Mouse (Mus musculus) heart, postnatal 0 days (tissue): ENCODE data around the gene Kpna6. TPM values are rescaled to one million over a fixed set of nuclear protein-coding genes. Genes with fewer than 3 reads are reported as not detected.

Experiments used
- ATAC-seq: fragments of 200-750 bp; cut with Nextera tagmentation; 2 replicates; pipeline ENCODE4 v1.8.0; 2017; ENCODE audit warnings: low read depth, moderate number of reproducible peaks, moderate library complexity; ENCODE audit not compliant: insufficient read depth
- DNase-seq: peaks from one replicate; pipeline ENCODE4 v3.0.0-alpha.2; 2016; ENCODE audit warnings: low spot score
- H3K27ac ChIP-seq: fragments of 300-500 bp; sonication (generic); 2 replicates; pipeline ENCODE4 v1.5.1; 2014; ENCODE audit warnings: low read depth, mild to moderate bottlenecking
- H3K27me3 ChIP-seq: fragments of 300-500 bp; sonication (generic); 2 replicates; pipeline ENCODE4 v1.6.1; 2014; ENCODE audit warnings: low read length, mixed read lengths; ENCODE audit not compliant: control insufficient read depth, insufficient read depth
- H3K36me3 ChIP-seq: fragments of 300-500 bp; sonication (generic); replicated peaks from 2 replicates; pipeline ENCODE4 v1.6.1; 2014; ENCODE audit warnings: low read length, mixed read lengths; ENCODE audit not compliant: control insufficient read depth, insufficient read depth
- H3K4me1 ChIP-seq: fragments of 300-500 bp; sonication (generic); 2 replicates; pipeline ENCODE4 v1.6.1; 2014; ENCODE audit warnings: antibody characterized with exemption; ENCODE audit not compliant: control insufficient read depth, insufficient read depth
- H3K4me2 ChIP-seq: fragments of 300-500 bp; sonication (generic); 2 replicates; pipeline ENCODE4 v1.6.1; 2014; ENCODE audit warnings: low read depth, mild to moderate bottlenecking, low read length, moderate library complexity
- H3K4me3 ChIP-seq: fragments of 300-500 bp; sonication (generic); 2 replicates; pipeline ENCODE4 v1.5.1; 2014; ENCODE audit warnings: low read depth, low read length
- H3K9ac ChIP-seq: fragments of 300-500 bp; sonication (generic); replicated peaks from 2 replicates; pipeline ENCODE4 v1.6.1; 2014; ENCODE audit warnings: low read depth, low read length, mixed read lengths
- H3K9me3 ChIP-seq: fragments of 300-500 bp; sonication (generic); replicated peaks from 2 replicates; pipeline ENCODE4 v1.6.1; 2016; ENCODE audit warnings: low read length; ENCODE audit not compliant: control insufficient read depth
- CTCF ChIP-seq: IDR thresholded peaks from 2 replicates; pipeline ENCODE4 v1.5.1; 2016; ENCODE audit warnings: antibody characterized with exemption, control low read depth, low read depth
- EP300 ChIP-seq: IDR thresholded peaks from 2 replicates; pipeline ENCODE4 v1.6.1; 2016; ENCODE audit warnings: antibody characterized with exemption, low read depth
- WGBS: fragments of 180-500 bp; shearing (Covaris S2); extraction: QIAGEN DNeasy Blood & Tissue Kit; methylation state at CpG from one replicate; pipeline ENCODE4 v1.1.7; 2014; 5-methylcytosine and 5-hydroxymethylcytosine counted together
- polyA plus RNA-seq: library from polyadenylated mRNA; unstranded; fragments of >200 nt; fragmentation: Nextera tagmentation; extraction: Ambion mirVana; gene quantifications from 2 replicates; pipeline ENCODE4 v1.2.1, GENCODE M21; 2015
- total RNA-seq: library from RNA; depleted of rRNA; stranded (reverse); fragments of >200 nt; gene quantifications from 2 replicates; pipeline ENCODE4 v1.2.3, GENCODE M21; 2014; ENCODE audit warnings: low replicate concordance

The Kpna6 gene
- total and polyA plus RNA-seq, 2 experiments from 2014 or later = 10.4 to 48.8 TPM

- no peaks in the 10 kb centered on the region for H3K9me3 ChIP-seq
- TF ChIP-seq EP300 (no peak), CTCF (peak; percentile 74)
- ATAC-seq (peak; percentile 64), DNase-seq (peak; percentile 63)
- 6% methylated on average over 12 of the region's 12 CpGs for WGBS
- peaks cover 12% of the 10 kb centered on the region for H3K36me3 ChIP-seq
- H3K4me3 ChIP-seq = peak overlapping the region; percentile 90
- H3K4me1 ChIP-seq = peaks cover 15% of the 10 kb centered on the region
- no peaks in the 10 kb centered on the region for H3K27me3 ChIP-seq
- H3K9ac ChIP-seq = peak overlapping the region; percentile 97
- peak overlapping the region; percentile 97 for H3K27ac ChIP-seq
- H3K4me2 ChIP-seq = peak overlapping the region; percentile 86
Observed at GRCm38 (mm10) chr4:129671491-129672082, 980 bp downstream of the Kpna6 start.

GRCm38 (mm10) chr4:129662255-129662813, 10.2 kb downstream of the Kpna6 start:
- H3K36me3 ChIP-seq = peaks cover 54% of the 10 kb centered on the region
- H3K27me3 ChIP-seq = no peaks in the 10 kb centered on the region
- H3K9ac ChIP-seq = no peak overlapping the region
- no peak overlapping the region for H3K27ac ChIP-seq
- ATAC-seq = no peak
- H3K4me2 ChIP-seq = no peak overlapping the region
- TF ChIP-seq CTCF (no peak), EP300 (no peak)
- H3K9me3 ChIP-seq = no peaks in the 10 kb centered on the region
- H3K4me1 ChIP-seq = no peaks in the 10 kb centered on the region
- no peak for DNase-seq
- no peak overlapping the region for H3K4me3 ChIP-seq
- 79% methylated on average over 3 of the region's 3 CpGs for WGBS

GRCm38 (mm10) chr4:129661584-129661983, 11.0 kb downstream of the Kpna6 start:
- H3K4me1 ChIP-seq = no peaks in the 10 kb centered on the region
- H3K4me3 ChIP-seq = no peak overlapping the region
- H3K9me3 ChIP-seq = no peaks in the 10 kb centered on the region
- H3K27ac ChIP-seq = no peak overlapping the region
- ATAC-seq = no peak
- H3K27me3 ChIP-seq = no peaks in the 10 kb centered on the region
- H3K36me3 ChIP-seq = peaks cover 59% of the 10 kb centered on the region
- no peak overlapping the region for H3K9ac ChIP-seq
- TF ChIP-seq EP300 = no peak
- no peak for TF ChIP-seq CTCF
- WGBS = 93% methylated on average over 3 of the region's 3 CpGs
- no peak for DNase-seq
- no peak overlapping the region for H3K4me2 ChIP-seq

- DNase-seq (no peak), ATAC-seq (no peak)
- Histone ChIP-seq H3K4me2 (no peak overlapping the region), H3K9ac (no peak overlapping the region), H3K27me3 (no peaks in the 10 kb centered on the region), H3K9me3 (no peaks in the 10 kb centered on the region), H3K36me3 (peaks cover 89% of the 10 kb centered on the region), H3K27ac (no peak overlapping the region), H3K4me1 (no peaks in the 10 kb centered on the region), H3K4me3 (no peak overlapping the region)
- WGBS = 90% methylated on average over 14 of the region's 14 CpGs
- no peak for TF ChIP-seq EP300
- no peak for TF ChIP-seq CTCF
Observed at GRCm38 (mm10) chr4:129654770-129655169, 17.8 kb downstream of the Kpna6 start.

- no peaks in the 10 kb centered on the region for H3K9me3 ChIP-seq
- H3K4me1 ChIP-seq = no peaks in the 10 kb centered on the region
- no peaks in the 10 kb centered on the region for H3K27me3 ChIP-seq
- no peak overlapping the region for H3K4me3 ChIP-seq
- H3K4me2 ChIP-seq = no peak overlapping the region
- ATAC-seq (no peak), DNase-seq (no peak)
- peaks cover 94% of the 10 kb centered on the region for H3K36me3 ChIP-seq
- no peak overlapping the region for H3K27ac ChIP-seq
- no peak overlapping the region for H3K9ac ChIP-seq
- WGBS = 92% methylated on average over 8 of the region's 8 CpGs
- TF ChIP-seq EP300 (no peak), CTCF (no peak)
Observed at GRCm38 (mm10) chr4:129650359-129650758, 22.2 kb downstream of the Kpna6 start.

- Histone ChIP-seq H3K4me3 (no peak overlapping the region), H3K36me3 (peaks cover 83% of the 10 kb centered on the region), H3K4me1 (no peaks in the 10 kb centered on the region), H3K4me2 (no peak overlapping the region), H3K9ac (no peak overlapping the region), H3K27ac (no peak overlapping the region), H3K27me3 (no peaks in the 10 kb centered on the region), H3K9me3 (no peaks in the 10 kb centered on the region)
- DNase-seq = no peak
- TF ChIP-seq CTCF (no peak), EP300 (no peak)
- no peak for ATAC-seq
- 67% methylated on average over 1 of the region's 1 CpGs for WGBS
Observed at GRCm38 (mm10) chr4:129648656-129649055, 23.9 kb downstream of the Kpna6 start.
